Mouse (Mus musculus) liver, embryonic 14.5 days (tissue): Measurements from ENCODE around the gene Dtd1. TPM values are rescaled to one million over a fixed set of nuclear protein-coding genes. Genes with fewer than 3 reads are reported as not detected.
A peak's percentile ranks its signal among the peaks of the same experiment; 100 is the strongest.
"Not testable (repeated sequence)": the region's sequence is repeated elsewhere in the genome, so short reads cannot be mapped to it uniquely, and the experiment has no call there.

Experiments
- ATAC-seq: fragments of 200-750 bp; cut with Nextera tagmentation; 2 replicates; pipeline ENCODE4 v1.8.0; 2017; ENCODE audit warnings: moderate number of reproducible peaks, mild to moderate bottlenecking, moderate library complexity; ENCODE audit not compliant: insufficient read depth
- DNase-seq, 3 experiments: peaks; one replicate each; pipeline ENCODE4 v3.0.0-alpha.2; 2012 to 2013; ENCODE audit warnings: low read depth in 3 of 3, low spot score in 3 of 3
- H3K27ac ChIP-seq: fragments of 300-500 bp; sonication (generic); 2 replicates; pipeline ENCODE4 v1.5.1; 2014; ENCODE audit warnings: moderate library complexity, mild to moderate bottlenecking, control low read depth, inconsistent platforms
- H3K27me3 ChIP-seq: fragments of 300-500 bp; sonication (generic); 2 replicates; pipeline ENCODE4 v1.6.1; 2014; ENCODE audit warnings: mild to moderate bottlenecking, low read length, moderate library complexity; ENCODE audit not compliant: control insufficient read depth, insufficient read depth
- H3K36me3 ChIP-seq: fragments of 300-500 bp; sonication (generic); replicated peaks from 2 replicates; pipeline ENCODE4 v1.6.1; 2014; ENCODE audit warnings: low read depth; ENCODE audit not compliant: control insufficient read depth, insufficient read depth
- H3K4me1 ChIP-seq, 2 experiments: fragments of 200-500 bp in 1 of 2; fragments of 300-500 bp in 1 of 2; sonication (generic) in 1 of 2; replicated peaks; 2 replicates each; pipeline ENCODE4 v1.6.1; 2012 to 2014; ENCODE audit warnings: antibody characterized with exemption in 1 of 2, inconsistent platforms in 1 of 2, low read length in 1 of 2; ENCODE audit not compliant: control insufficient read depth in 2 of 2, insufficient read depth in 2 of 2
- H3K4me2 ChIP-seq: fragments of 300-500 bp; sonication (generic); 2 replicates; pipeline ENCODE4 v1.6.1; 2014; ENCODE audit warnings: low read depth, mild to moderate bottlenecking, control low read depth, moderate library complexity
- H3K4me3 ChIP-seq, 2 experiments: fragments of 200-500 bp in 1 of 2; fragments of 300-500 bp in 1 of 2; sonication (generic) in 1 of 2; 2 replicates each; pipeline ENCODE4 v1.5.1; 2012 to 2014; ENCODE audit warnings: low read depth in 2 of 2, low read length in 2 of 2, mild to moderate bottlenecking in 2 of 2, control low read depth in 1 of 2, inconsistent platforms in 1 of 2, moderate library complexity in 1 of 2; ENCODE audit not compliant: insufficient read depth in 1 of 2
- H3K9ac ChIP-seq: fragments of 300-500 bp; sonication (generic); replicated peaks from 2 replicates; pipeline ENCODE4 v1.6.1; 2014; ENCODE audit warnings: mild to moderate bottlenecking, control low read depth, moderate library complexity
- H3K9me3 ChIP-seq: fragments of 300-500 bp; sonication (generic); 2 replicates; pipeline ENCODE4 v1.6.1; 2016; ENCODE audit warnings: low read length, mixed read lengths; ENCODE audit not compliant: control insufficient read depth
- CTCF ChIP-seq: IDR thresholded peaks from 2 replicates; pipeline ENCODE4 v1.5.1; 2016; ENCODE audit warnings: antibody characterized with exemption, low read depth, control low read depth
- EP300 ChIP-seq: IDR thresholded peaks from 2 replicates; pipeline ENCODE4 v1.6.1; 2016; ENCODE audit warnings: antibody characterized with exemption, low read depth
- WGBS: fragments of 180-500 bp; shearing (Covaris S2); extraction: QIAGEN DNeasy Blood & Tissue Kit; methylation state at CpG from one replicate; pipeline ENCODE4 v1.1.7; 2014; ENCODE audit not compliant: insufficient replicate concordance; 5-methylcytosine and 5-hydroxymethylcytosine counted together
- polyA plus RNA-seq, 2 experiments: library from polyadenylated mRNA; depleted of rRNA in 1 of 2; stranded (reverse) in 1 of 2; unstranded in 1 of 2; fragments of >200 nt; fragmentation: Nextera tagmentation in 1 of 2; extraction: Ambion mirVana in 1 of 2; gene quantifications; 2 replicates each; pipeline versions ENCODE4 v1.2.1 to v1.2.3; 2012 to 2014

The Dtd1 gene
- polyA plus RNA-seq, 2 experiments = 10.6 to 21.0 TPM

GRCm38 (mm10) chr2:144555820-144556552 lies 43.7 kb upstream of the Dtd1 start, which contains the start of gene Sec23b:
Gene Sec23b, plus strand, starts transcription at chr2:144556229.
- TF ChIP-seq EP300 (no peak), CTCF (no peak)
- DNase-seq = peak; percentile 95 to 96 (median 96)
- peak; percentile 99 for ATAC-seq
- H3K9ac ChIP-seq = peak within 1 kb of the TSS; percentile 94
- WGBS = under 1% methylated on average over 44 of the region's 44 CpGs
- H3K36me3 ChIP-seq = no peaks in the 10 kb centered on the region; the same call in none of the 2 replicates
- H3K27ac ChIP-seq = peak within 1 kb of the TSS; percentile 82
- H3K4me2 ChIP-seq = peak within 1 kb of the TSS; percentile 93
- H3K4me3 ChIP-seq = peak within 1 kb of the TSS; percentile 91 to 92
- H3K4me1 ChIP-seq = peaks cover 0 to 4% of the 10 kb centered on the region in 2 experiments; a peak in 3 of 4 replicates
- no peaks in the 10 kb centered on the region for H3K9me3 ChIP-seq
- H3K27me3 ChIP-seq = no peaks in the 10 kb centered on the region

- H3K9ac ChIP-seq = no peak overlapping the region
- no peak overlapping the region for H3K27ac ChIP-seq
- TF ChIP-seq EP300 (no peak), CTCF (peak; percentile 73)
- no peak overlapping the region for H3K4me2 ChIP-seq
- H3K27me3 ChIP-seq = no peaks in the 10 kb centered on the region
- peaks cover 36% of the 10 kb centered on the region for H3K36me3 ChIP-seq
- H3K9me3 ChIP-seq = no peaks in the 10 kb centered on the region
- WGBS = 77% methylated on average over 4 of the region's 4 CpGs
- DNase-seq (no peak), ATAC-seq (no peak)
- peaks cover 0 to 3% of the 10 kb centered on the region in 2 experiments; a peak in 2 of 4 replicates for H3K4me1 ChIP-seq
- no peak overlapping the region for H3K4me3 ChIP-seq
Measured at GRCm38 (mm10) chr2:144588723-144589122, 11.0 kb upstream of the Dtd1 start.

GRCm38 (mm10) chr2:144593036-144593435 lies 6.7 kb upstream of the Dtd1 start:
- H3K9me3 ChIP-seq, H3K4me1 ChIP-seq, H3K27ac ChIP-seq, ATAC-seq, H3K4me3 ChIP-seq, H3K27me3 ChIP-seq, H3K4me2 ChIP-seq, DNase-seq, H3K9ac ChIP-seq, H3K36me3 ChIP-seq: not testable (repeated sequence)
- TF ChIP-seq CTCF = peak; percentile 30; the same call in 1 of the 2 replicates
- 59% methylated on average over 8 of the region's 8 CpGs for WGBS

DNA sequence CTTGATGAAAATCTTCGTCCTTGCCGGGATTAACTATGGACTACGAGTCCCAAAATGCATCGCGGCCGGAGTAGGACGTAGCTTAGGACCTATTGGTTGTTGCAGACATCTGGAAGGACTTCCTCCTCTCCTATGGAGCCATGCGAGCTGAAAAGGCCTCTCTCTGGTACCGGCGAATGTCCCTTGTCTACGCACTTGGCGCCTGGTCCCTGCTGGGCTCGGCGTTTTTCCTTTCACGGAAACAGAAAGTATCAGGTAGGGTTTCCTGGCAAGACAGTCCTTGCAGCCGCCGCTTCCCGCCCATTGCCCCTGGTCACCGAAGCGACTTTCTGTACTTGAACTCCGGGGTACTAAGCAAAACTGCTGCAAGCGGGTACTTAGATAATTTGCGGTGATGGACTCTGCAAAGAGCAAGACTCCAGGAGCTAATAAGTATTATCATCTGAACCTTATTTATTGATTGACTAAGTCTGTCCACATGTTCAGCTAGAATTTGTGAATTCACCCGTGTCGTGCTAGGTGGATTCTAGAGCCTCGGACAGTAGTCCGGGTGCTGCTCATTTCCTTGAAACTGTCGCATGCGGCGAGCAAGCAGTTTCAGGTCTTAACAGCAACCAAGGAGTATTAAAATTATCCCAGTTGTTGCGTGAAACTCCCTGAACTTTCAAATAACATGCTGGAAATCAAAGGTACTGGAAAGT lies 5.6 kb upstream of the Dtd1 start, which contains the start of gene Smim26:
TSS of gene Smim26 (plus strand) at position 104 of the 701 bp plus-strand sequence.
- Histone ChIP-seq H3K9me3 (no peaks in the 10 kb centered on the region), H3K4me3 (peak within 1 kb of the TSS; percentile 71 to 72), H3K27ac (no peak within 1 kb of the TSS), H3K9ac (peak within 1 kb of the TSS; percentile 81), H3K4me2 (peak within 1 kb of the TSS; percentile 73), H3K4me1 (peaks cover 2 to 3% of the 10 kb centered on the region in 2 experiments; a peak in 3 of 4 replicates), H3K36me3 (no peaks in the 10 kb centered on the region), H3K27me3 (no peaks in the 10 kb centered on the region)
- peak; percentile 65 to 70 (median 68) for DNase-seq
- under 1% methylated on average over 31 of the region's 31 CpGs for WGBS
- TF ChIP-seq EP300 (no peak), CTCF (no peak)
- ATAC-seq = peak; percentile 92

DNA sequence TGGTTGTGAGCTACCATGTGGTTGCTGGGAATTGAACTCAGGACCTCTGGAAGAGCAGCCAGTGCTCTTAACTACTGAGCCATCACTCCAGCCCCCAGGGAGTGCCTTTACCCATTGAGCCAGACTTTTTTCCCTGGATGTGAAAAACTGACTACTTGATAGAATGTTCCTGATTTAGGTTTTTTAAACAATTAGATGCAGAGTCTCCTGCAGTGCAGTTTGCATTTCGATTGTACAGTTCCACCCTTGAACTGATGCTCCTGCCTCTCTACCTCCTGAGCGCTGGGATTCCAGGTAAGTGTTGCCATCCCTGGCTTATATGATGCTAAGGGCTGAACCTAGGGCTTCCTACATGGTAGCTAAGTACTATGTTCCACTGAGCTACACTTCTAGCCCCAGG lies 1.7 kb upstream of the Dtd1 start:
- 60% methylated on average over 2 of the region's 2 CpGs for WGBS
- Histone ChIP-seq H3K4me3 (no peak overlapping the region), H3K4me2 (no peak overlapping the region), H3K9me3 (no peaks in the 10 kb centered on the region), H3K27me3 (no peaks in the 10 kb centered on the region), H3K4me1 (peaks cover 3 to 7% of the 10 kb centered on the region in 2 experiments), H3K36me3 (no peaks in the 10 kb centered on the region), H3K27ac (no peak overlapping the region), H3K9ac (no peak overlapping the region)
- no peak for DNase-seq
- no peak for TF ChIP-seq EP300
- no peak for TF ChIP-seq CTCF
- no peak for ATAC-seq
